Mouse (Mus musculus): ENCODE data around the gene Aamp.

The Aamp gene

DNA sequence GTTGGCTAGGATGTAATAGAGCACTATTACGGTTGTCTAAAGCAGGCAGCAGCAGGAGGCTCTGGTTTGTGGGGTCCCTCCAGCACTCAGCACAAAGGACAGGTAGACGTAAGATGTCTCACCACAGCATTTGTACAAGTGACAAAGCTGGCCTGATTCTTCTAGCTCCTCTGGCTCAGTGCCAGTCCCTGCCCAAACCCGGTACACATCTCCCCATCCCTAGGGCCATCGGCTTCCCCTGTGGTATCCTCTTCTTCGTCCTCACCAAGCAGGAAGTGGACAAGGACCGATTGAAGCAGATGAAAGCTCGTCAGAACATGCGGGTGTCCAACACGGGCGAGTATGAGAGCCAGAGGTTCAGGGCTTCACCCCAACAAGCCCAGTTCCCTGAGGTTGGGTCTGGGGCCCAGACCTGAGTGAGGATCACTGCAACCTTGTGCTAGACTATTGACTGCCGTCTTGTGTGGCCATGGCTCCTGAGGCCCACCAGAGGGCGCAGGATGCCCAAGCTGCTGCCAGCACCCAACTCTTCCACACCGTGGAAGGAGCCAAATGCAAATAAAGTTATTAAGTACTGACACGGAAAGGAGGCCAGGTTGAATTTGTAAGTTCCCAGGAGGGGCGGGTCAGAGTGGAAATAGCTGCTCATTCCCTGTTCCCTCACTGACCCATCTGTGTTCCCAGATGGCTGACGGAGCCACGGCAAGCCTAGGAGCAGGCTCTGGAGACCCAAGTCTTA is 2.5 kb upstream of the Aamp start:
- in situ Hi-C loops (cut with MboI, MseI), result loop anchor here in 1 of 2 experiments (25.0 kb wide), 1 partner anchor 100 kb away; the partner anchor contains the start of genes Ctdsp1 and Slc11a1

GRCm38 (mm10) chr1:74285212-74286010 is 873 bp upstream of the Aamp start:
- in situ Hi-C loops (cut with MboI, MseI), result loop anchor here in 1 of 2 experiments (25.0 kb wide), 1 partner anchor 102 kb away; the partner anchor contains the start of genes Ctdsp1 and Slc11a1

GRCm38 (mm10) chr1:74283686-74284463 is 663 bp downstream of the Aamp start:
- in situ Hi-C loops (cut with MboI, MseI), result loop anchor here (5.0 to 25.0 kb wide), 2 partner anchors 72 to 103 kb away; partner anchors contain the start of genes Ctdsp1 (in 1 of the 2) and Slc11a1 (in 1 of the 2)

GRCm38 (mm10) chr1:74282896-74283625 is 1.5 kb downstream of the Aamp start:
- in situ Hi-C loops (cut with MboI, MseI), result loop anchor here (5.0 to 25.0 kb wide), 2 partner anchors 71 to 104 kb away; partner anchors contain the start of genes Ctdsp1 (in 1 of the 2) and Slc11a1 (in 1 of the 2)

DNA sequence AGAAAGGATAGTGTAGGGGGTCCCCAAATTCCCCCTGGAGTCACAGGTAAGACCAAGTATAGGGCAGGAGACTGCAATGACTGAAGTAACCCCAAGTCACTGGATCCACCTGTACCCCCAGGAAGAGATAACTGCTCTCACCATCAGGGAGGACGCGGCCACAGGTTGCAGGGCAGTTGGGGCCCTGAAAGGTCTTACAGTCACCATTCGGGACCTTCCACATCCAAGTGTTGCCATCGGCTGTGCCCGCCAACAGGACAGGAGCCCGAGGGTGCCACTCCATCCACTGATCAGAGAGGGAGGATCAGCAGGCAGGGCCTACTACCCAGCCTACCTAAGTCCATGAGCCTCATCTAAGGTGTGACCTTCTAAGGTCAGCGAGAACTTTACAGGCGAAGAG is 2.7 kb downstream of the Aamp start:
- in situ Hi-C loops (cut with MboI, MseI), result loop anchor here (5.0 to 25.0 kb wide), 2 partner anchors 70 to 105 kb away; partner anchors contain the start of genes Ctdsp1 (in 1 of the 2) and Slc11a1 (in 1 of the 2)

GRCm38 (mm10) chr1:74281372-74281771 is 3.2 kb downstream of the Aamp start:
- in situ Hi-C loops (cut with MboI, MseI), result loop anchor here (5.0 to 25.0 kb wide), 2 partner anchors 69 to 106 kb away; partner anchors contain the start of genes Ctdsp1 (in 1 of the 2) and Slc11a1 (in 1 of the 2)

- in situ Hi-C loops (cut with MboI, MseI), result loop anchor here (5.0 to 25.0 kb wide), 2 partner anchors 68 to 107 kb away; partner anchors contain the start of genes Ctdsp1 (in 1 of the 2) and Slc11a1 (in 1 of the 2)
These were observed 3.8 kb downstream of the Aamp start for GRCm38 (mm10) chr1:74280591-74281325.

GRCm38 (mm10) chr1:74278988-74279387 is 5.5 kb downstream of the Aamp start:
- in situ Hi-C loops (cut with MboI, MseI), result loop anchor here in 1 of 2 experiments (25.0 kb wide), 1 partner anchor 108 kb away; the partner anchor contains the start of genes Ctdsp1 and Slc11a1

DNA sequence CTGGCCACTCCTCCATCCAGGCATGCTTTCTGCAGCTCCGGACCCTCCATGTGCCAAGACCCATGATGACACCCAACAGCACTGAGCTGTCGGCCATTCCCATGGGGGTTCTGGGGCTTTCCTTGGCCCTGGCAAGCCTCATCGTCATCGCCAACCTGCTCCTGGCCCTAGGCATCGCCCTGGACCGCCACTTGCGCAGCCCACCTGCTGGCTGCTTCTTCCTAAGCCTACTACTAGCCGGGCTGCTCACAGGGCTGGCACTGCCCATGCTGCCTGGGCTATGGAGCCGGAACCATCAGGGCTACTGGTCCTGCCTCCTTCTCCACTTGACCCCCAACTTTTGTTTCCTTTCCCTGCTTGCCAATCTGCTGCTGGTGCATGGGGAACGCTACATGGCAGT is 6.0 kb downstream of the Aamp start, which contains the start of gene Gpbar1:
Gene Gpbar1, plus strand, starts transcription at position 13 of the 400 bp plus-strand sequence.
- in situ Hi-C loops (cut with MboI, MseI), result loop anchor here in 1 of 2 experiments (25.0 kb wide), 1 partner anchor 109 kb away; the partner anchor contains the start of genes Ctdsp1 and Slc11a1

GRCm38 (mm10) chr1:74277883-74278537 is 6.5 kb downstream of the Aamp start:
- in situ Hi-C loops (cut with MboI, MseI), result loop anchor here in 1 of 2 experiments (25.0 kb wide), 1 partner anchor 109 kb away; the partner anchor contains the start of genes Ctdsp1 and Slc11a1

- in situ Hi-C loops (cut with MboI, MseI), result loop anchor here in 1 of 2 experiments (25.0 kb wide), 1 partner anchor 110 kb away; the partner anchor contains the start of genes Ctdsp1 and Slc11a1
These were observed 7.5 kb downstream of the Aamp start for GRCm38 (mm10) chr1:74277041-74277440.

DNA sequence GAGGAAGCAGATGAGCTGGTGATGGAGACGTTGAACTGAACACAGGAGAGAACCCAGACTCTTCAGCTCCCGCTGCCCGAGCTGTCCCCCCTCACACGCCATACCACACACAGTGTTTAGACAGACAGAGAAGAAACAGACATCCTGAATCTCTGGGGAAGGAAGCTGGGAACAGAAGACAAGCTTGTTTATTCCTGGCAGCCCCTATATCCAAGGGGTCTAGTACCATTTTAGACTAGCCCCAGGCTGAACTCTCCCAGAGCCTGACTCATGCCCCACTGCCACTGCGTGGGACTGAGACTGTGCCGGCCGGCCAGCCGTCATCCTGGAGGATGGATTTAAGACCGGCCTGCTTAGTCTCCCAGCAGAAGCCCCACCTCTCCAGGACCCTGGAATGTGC is 9.5 kb downstream of the Aamp start:
- in situ Hi-C loops (cut with MboI, MseI), result loop anchor here in 1 of 2 experiments (25.0 kb wide), 1 partner anchor 112 kb away; the partner anchor contains the start of genes Ctdsp1 and Slc11a1

GRCm38 (mm10) chr1:74271659-74272058 is 12.9 kb downstream of the Aamp start:
- in situ Hi-C loops (cut with MboI, MseI), result no loop called here

DNA sequence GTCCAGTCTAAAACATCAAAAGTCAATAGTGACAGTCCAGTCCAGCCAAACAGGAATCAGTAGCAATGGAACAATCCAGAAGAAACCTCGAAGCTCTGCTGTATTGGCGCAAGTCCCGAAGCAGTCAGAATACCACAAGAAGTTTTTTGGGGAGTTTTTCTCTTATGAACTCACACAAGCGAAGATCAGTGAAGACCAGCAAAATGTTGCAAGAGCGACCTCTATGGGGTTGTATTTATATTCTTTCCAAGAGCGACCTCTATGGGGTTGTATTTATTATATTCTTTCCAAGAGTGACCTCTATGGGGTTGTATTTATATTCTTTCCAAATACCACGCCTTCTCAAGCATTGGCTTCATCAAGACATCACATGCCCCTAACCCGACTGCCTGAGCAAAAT is 15.8 kb downstream of the Aamp start:
- in situ Hi-C loops (cut with MboI, MseI), result no loop called here

DNA sequence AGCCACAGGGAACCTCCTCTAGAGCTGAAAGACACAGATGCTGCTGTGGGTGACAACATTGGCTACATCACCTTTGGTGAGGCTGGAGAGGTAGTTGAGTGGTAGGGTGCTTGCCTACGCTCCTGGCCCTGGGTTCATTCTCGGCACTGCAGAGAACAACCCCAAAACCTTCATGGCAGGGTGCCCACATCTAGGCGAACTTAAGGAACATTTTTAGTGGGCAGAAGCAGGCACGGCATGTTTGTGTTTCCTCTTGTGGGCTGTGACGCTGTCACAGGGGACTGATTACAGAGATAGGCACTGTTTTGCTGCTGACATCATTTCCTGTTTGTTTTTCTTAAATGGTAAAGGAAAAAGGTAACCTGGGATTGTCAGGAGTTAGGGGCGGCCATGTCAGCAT is 22.0 kb downstream of the Aamp start:
- in situ Hi-C loops (cut with MboI, MseI), result no loop called here

- in situ Hi-C loops (cut with MboI, MseI), result loop anchor here in 1 of 2 experiments (10.0 kb wide), 1 partner anchor 868 kb away; the partner anchor contains the start of gene Nhej1
These were observed 27.8 kb downstream of the Aamp start for GRCm38 (mm10) chr1:74256782-74257181.

DNA sequence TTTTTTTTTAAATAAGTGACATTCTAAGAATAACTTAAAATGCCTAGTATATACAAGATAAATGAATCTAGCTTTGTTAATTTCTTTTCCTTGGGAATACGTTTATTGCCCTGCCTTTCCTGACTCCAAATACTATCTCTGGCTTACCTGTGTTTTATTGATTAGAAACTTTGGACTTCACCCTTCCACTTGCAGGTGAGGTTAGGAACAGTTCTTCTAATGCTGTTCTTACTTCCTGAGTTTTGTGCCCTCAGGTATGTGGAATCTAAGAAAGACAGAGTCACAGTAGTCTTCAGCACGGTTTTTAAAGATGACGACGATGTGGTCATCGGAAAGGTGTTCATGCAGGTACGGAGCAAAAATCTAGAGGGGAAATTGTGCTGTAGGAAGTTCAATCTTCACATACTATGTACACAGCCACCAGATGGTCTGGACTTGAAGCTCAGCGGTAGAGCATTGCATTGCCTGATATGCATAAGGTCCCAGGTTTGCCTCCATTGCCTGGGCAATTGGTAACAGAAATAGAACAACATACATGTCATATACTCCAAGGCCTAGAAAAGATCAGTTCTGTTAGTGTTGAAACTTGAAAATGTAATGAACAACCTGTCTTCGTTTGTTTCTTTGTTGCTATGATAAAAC is 28.7 kb downstream of the Aamp start:
- in situ Hi-C loops (cut with MboI, MseI), result loop anchor here in 1 of 2 experiments (10.0 kb wide), 1 partner anchor 869 kb away; the partner anchor contains the start of gene Nhej1

- in situ Hi-C loops (cut with MboI, MseI), result loop anchor here in 1 of 2 experiments (10.0 kb wide), 1 partner anchor 875 kb away; the partner anchor contains the start of gene Nhej1
These were observed 34.4 kb downstream of the Aamp start for GRCm38 (mm10) chr1:74250096-74250495.
